Mouse (Mus musculus): ENCODE measurements around the gene Aqp1.

The Aqp1 gene

GRCm38 (mm10) chr6:55332100-55332772 lies 4.0 kb upstream of the Aqp1 start:
- no peak for DNase-seq (ENCODE audit: low spot score)

DNA sequence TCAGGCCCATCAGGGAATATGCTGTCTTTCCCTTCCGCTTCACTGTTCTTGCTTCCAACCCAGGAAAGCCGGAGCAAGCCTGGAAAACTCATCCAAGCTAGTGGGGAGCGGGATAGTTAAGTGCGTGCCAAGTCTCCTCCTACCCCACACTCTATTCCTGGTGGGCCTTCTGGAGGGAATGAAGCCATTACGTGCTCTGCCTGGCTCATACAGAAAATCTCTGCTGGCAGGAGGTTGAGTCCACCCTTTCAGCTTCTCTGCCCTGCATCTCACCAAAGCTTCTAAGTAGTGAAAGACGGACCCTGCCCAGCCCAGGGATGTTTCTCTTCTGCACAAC lies 3.5 kb upstream of the Aqp1 start:
- no peak for DNase-seq (ENCODE audit: low spot score)

- no peak for DNase-seq (ENCODE audit: low spot score)
These were observed 1.0 kb downstream of the Aqp1 start for GRCm38 (mm10) chr6:55337242-55337641.

DNA sequence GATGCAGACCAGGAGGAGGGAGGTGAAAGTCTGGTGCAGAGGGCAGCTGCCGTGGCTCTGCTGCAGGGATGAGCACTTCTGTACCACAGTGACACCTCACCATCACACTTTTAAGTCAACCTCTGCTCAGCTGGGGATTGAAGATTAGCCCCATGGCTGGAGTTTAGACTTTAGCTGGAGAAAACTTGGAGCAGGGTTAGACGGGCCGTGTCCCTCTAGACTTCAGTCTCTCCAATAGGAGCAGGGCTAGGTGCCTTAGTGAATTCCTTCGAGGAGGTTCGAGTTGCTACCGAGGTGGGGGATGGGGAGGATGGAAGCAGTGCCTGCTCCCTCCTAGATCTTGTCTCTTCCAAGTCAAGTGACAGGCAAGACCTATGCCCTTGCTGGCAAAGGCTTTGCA lies 1.8 kb downstream of the Aqp1 start:
- DNase-seq (ENCODE audit: low spot score): no peak

DNA sequence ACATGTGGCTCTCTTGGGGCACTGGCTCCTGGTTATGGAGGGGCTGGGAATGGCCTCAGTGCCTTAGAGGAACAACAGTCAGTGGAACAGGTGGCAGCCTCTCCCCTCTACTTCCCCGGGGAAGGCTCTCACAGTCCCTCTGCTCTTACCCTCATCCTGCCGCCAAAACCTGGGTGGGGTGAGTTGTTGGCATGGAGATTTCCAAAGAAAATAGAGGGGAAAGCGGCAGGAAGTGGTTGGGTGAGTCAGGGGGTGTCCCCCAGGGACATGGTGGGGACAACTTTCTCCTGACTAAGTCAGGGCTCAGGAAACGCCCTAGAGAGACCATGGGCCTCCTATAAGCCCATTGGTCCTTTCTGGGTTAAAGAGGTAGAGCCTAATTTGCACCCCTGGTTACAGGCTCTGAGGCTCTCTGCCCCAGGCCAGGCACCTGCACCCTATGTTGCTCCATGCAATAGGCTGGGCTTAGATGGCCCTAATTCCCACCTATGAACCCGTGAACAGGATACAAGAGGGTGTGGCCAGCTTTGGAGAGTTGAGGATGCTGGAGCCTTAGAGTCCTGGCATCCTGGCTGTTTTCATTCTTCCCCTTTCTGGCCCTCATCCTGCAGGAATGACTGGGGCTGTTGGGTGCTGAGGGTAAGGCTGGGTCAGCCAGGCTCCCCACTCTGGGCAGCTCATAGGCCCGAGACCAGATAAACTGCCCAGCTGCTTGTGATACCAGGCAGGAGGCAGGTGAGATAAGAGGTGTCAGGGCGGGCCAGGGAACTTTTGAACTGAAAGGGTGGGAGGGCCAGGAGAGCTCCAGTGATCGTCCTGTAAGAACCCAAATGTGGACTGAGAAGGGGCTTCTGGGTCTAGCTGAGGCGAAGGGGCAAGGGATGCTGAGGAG lies 2.9 kb downstream of the Aqp1 start:
- DNase-seq (ENCODE audit: low spot score): no peak

DNA sequence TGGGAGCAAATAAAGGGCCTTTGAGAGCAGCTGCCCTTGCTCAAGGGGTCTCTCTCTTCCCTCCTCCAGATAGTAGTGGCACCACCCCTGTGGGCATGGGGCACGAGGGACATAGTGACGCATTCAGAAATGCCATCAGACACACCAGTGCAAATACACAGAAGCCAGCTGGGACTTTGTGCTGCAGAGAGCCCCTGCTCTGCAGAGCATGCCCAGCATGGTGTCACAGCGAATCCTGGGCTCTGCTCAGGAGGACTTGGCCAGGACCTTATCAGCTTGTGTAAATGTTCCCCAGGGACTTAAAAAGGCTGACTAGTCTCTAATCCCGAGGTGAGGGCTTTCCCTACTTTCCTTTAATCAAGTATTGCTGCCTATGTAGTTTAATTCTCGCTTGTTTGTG lies 5.5 kb downstream of the Aqp1 start:
- DNase-seq (ENCODE audit: low spot score): no peak

DNA sequence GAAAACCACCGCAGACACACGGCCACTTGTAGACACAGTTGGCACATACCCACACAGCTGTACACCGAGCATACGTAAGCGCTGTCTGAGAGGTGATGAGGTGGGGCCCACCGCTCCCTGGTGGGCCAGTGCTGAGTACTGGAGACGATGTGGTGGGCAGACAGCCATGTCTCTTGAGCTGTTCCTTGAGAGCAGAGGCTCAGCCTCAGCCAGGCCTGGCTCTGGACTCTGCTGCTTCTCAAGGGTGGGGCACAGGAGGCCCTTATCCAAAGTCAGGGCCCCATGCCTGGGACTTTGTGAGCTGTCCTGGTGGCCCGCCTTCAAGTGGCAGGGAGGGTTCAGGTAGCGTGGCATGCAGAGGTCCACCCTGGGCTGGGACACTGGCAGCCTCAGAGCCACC lies 6.1 kb downstream of the Aqp1 start:
- DNase-seq (ENCODE audit: low spot score): no peak

DNA sequence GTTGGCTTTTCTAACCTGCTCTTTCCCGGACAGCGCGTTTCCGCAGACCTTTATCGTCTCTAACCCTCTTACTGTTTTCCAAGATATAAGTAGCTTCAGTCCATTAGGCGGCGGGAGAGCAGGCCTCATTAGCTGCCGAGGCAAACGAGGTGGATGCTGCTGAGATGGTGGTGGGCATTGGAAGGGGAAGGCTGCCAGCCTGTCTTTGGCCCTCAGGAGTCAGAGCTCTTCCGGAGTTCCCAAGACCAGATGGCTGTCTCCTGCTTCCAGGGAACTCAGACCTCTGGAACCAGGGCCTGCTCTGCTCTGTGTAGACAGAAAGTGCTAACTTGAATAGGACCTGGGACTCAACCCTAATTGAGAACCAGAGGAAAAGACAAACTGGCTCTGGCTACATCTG lies 7.2 kb downstream of the Aqp1 start:
- no peak for DNase-seq (ENCODE audit: low spot score)

- DNase-seq (ENCODE audit: low spot score): no peak
These were observed 8.2 kb downstream of the Aqp1 start for GRCm38 (mm10) chr6:55344291-55345016.

DNA sequence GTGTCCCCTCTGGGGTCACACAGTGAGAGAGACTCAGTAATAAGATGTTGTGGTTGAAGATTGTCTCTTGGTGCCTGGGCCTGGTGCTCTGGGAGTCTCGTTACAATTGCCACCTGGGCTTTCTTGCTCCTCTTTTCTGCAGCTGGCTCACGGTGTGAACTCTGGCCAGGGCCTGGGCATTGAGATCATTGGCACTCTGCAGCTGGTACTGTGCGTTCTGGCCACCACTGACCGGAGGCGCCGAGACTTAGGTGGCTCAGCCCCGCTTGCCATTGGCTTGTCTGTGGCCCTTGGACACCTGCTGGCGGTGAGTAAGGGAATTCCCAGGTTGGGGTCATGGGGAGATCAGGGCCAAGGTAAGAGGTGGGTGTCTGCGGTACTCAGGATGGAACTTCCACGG lies 9.0 kb downstream of the Aqp1 start:
- DNase-seq (ENCODE audit: low spot score): no peak

DNA sequence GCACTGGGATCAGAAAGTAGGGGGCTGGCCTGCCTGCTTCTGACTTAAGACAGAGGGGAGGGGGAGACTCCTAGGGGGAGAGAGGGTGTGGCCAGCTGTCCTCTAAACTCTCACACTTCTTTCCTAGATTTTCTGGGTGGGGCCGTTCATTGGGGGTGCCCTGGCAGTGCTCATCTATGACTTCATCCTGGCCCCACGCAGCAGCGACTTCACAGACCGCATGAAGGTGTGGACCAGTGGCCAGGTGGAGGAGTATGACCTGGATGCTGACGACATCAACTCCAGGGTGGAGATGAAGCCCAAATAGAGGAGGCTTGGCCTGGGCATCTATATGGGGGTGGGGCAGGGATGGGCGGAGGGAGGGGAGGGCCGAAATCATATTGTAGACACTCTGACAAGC lies 10.3 kb downstream of the Aqp1 start:
- no peak for DNase-seq (ENCODE audit: low spot score)

DNA sequence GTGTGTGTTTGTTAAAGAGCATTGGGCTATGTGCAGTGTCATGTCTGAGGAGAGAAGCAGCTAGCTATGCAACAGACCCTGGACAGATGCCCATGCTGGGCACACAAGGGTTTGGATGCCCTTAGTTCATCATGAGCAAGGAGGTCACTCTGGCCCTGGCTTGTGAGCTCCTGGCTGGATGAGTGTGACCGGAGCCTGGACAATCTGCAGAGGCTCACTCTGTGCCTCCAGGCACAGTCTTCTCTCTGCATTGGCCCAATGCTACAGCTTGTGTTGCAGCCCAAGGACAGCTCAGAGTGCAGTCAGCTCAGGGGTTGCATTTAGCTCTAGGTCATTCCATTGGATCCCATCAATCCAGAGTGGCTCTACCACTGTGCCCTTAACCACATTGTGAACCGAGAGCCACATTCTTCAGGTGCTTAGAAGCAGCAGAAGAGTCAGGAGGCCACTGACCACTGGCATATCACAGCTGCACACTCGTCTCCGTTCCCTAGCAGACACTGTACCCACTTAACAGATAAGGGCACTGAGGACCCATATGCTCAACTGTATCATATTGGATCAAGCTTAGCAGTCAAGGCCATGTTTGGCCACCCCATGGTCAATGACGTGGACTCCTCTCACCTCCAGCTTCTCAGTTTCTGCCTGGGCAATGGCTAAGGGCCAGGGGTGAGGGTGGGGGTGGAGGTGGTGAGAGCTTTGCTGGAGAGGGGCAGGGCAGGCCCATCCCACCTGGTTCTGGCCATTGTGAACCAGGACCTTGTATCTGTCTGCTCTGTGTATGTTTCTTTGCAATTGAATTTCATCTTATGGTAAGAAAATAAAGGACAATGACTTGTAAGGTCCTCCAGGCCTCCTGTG lies 11.7 kb downstream of the Aqp1 start:
- DNase-seq (ENCODE audit: low spot score): no peak

DNA sequence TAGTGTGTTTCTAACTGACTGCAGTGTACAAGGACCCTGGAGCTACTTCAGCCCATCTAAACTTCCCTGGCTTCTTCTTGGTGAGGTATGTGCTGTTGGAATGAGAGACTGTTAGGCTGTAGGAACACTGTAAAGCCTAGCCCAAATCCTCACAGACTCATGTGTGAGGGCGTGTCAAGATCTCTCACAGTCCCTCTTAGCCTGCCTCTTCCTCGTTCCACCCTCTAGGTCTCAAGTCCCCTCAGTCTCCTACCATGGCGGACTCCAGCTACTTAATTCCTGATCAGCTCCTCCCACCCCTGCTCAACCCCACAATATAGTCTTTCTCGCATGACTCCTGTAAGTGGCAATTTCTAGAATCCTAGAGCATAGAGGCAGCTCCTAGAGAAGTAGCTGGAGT lies 13.0 kb downstream of the Aqp1 start:
- DNase-seq (ENCODE audit: low spot score): no peak

DNA sequence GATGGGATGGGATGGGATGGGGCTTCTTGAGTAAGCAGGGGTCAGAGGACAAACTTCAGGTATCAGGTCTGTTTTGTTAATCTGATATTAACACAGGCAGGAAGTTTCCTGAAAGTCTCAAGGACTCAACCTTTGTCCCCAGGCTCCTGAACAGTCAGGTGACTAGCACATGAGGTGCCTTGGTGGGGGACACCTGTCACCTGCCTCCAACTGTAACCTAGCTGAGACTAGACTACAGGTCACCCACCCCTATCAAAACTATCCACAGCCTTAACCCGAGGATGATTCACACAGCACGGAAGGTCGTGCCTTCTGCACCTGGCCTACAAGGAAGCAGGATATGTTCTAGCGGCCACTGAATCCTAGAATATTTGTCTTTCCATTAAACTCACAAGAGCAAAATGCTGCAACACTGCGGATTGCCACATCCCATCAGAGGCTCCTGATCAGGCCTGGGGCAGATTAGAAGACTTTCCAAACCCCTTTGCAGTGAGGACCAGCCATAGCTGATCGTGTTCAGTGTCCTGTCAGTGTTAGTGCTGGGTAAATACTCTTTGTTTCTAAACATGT lies 14.2 kb downstream of the Aqp1 start:
- DNase-seq (ENCODE audit: low spot score): no peak

DNA sequence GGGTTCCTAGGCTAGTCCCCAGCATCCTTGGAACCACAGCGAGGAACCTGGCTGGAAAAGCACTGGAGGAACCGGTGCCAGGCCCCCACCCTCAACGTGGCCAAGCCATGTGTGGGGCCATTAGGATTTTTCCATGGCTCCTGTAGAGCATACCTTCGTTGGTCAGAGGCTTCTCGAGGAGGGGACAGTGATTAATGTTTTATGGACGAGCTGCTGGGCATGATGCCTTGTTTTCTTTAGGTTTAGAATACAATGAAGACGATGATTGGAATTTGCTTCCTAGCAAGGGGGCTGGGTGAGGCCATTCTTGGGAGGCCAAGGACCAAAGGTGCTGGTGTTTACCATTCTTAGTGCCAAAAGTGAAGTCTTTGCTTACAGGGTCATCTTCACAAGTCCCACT lies 15.5 kb downstream of the Aqp1 start:
- no peak for DNase-seq (ENCODE audit: low spot score)

- no peak for DNase-seq (ENCODE audit: low spot score)
These were observed 17.6 kb downstream of the Aqp1 start for GRCm38 (mm10) chr6:55353711-55354445.

DNA sequence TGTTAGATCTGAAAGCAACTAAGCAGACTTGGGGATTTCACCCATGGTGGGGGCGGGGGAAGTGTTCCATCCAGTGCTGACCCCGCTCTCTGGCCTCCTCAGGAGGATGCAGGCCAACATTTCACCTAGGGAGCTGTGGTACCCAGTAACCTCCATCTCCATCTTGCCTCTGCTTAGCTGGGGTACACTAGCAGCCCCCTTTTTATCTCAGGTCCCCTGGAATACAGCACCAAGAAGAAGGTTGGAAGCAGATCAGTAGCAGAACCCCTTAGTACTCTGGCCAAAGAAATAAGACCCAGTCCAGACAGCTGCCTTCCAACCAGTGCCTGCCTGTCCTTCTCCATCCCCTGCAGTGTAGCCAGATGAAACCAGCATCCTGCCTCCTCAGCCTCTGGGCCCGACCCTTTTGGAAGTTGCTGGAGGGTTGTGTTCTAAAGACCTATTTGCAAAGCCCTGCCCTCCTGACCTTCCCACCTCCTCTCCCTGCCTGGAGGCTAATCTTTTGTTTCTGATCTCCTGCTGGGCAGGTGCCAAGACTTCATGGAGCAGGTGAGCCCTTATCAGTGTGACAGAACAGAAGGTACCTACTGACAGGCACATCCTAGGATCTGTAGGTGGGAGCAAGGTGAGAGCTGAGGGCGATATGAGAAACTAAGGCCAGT lies 18.4 kb downstream of the Aqp1 start:
- no peak for DNase-seq (ENCODE audit: low spot score)

DNA sequence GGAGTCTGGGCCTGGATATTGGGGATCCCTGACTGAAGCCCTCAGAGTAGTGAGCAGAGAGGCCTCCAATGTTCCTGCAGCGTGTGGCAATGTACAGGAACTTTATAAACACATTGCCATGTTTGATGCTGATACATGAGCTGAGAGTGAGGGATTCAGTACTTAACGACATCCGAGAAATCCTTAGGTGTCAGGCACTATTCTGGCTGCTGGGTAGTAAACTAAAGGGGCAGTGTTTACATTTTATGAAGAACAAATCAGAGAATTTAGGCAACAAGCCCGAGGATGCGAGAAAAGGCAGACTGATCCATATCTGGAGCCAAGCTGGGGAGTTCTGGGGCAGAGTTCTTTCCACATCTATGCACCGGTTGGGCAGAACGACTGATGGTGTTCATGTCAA lies 19.3 kb downstream of the Aqp1 start:
- DNase-seq (ENCODE audit: low spot score): no peak

- no peak for DNase-seq (ENCODE audit: low spot score)
These were observed 19.9 kb downstream of the Aqp1 start for GRCm38 (mm10) chr6:55356017-55356703.
